Mouse (Mus musculus) brain, adult 2 months (tissue): Measurements from ENCODE around the gene Dlg5.
A peak's percentile ranks its signal among the peaks of the same experiment; 100 is the strongest.

Experiments
- DNase-seq: peaks from one replicate; pipeline ENCODE4 v3.0.0; 2011; ENCODE audit warnings: low read depth, low spot score

Dlg5 gene

GRCm38 (mm10) chr14:24245177-24246081, at the start of gene Dlg5:
Gene Dlg5, minus strand, starts transcription at chr14:24245920.
- DNase-seq = peak; percentile 68

GRCm38 (mm10) chr14:24293631-24294030, 47.9 kb upstream of the Dlg5 start:
- DNase-seq = no peak

GRCm38 (mm10) chr14:24292914-24293313, 47.2 kb upstream of the Dlg5 start, which contains the start of gene E330034G19Rik:
Gene E330034G19Rik, plus strand, starts transcription at chr14:24293214.
- DNase-seq = no peak

- DNase-seq = no peak
Observed at GRCm38 (mm10) chr14:24290726-24291125, 45.0 kb upstream of the Dlg5 start.

GRCm38 (mm10) chr14:24286136-24286535, 40.4 kb upstream of the Dlg5 start:
- DNase-seq = no peak

DNA sequence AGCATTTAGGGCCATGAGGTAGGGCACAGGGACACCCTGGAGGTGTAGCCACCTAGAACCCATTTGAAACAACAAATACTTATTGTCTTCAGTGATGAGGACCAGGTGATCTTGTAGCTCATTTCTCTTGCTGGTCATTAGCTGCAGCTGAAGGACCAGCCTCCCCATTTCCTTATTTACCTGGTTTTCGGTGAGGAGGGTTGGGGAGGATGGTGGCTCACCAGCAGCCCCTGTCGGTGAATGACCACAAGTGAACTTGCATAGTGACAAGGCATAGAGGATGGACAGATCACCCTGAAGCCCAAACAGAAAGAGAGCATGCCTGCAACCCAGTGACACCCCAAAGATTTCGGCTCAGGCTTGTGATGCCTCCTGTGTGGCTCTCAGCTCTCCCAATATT, 36.6 kb upstream of the Dlg5 start:
- no peak for DNase-seq

GRCm38 (mm10) chr14:24281278-24281677, 35.6 kb upstream of the Dlg5 start:
- no peak for DNase-seq

DNA sequence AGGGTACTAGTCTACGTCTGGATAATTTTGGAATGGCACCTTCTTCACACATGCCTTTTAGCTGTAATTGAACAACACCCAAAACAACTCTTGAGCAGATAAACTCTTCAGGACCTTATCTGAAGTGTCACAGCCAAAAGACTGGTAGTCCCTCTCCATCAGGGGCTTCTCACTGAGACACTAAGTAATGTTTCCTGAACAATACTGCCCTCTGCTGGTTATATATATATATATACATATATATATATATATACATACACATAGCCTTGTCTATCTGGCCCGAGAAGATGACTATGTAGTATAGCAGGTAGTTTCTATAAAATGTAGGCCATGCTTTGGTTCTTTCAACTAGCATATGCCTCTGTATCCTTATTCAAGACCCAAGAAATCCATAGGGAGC, 29.8 kb upstream of the Dlg5 start:
- peak; percentile 12 for DNase-seq

DNA sequence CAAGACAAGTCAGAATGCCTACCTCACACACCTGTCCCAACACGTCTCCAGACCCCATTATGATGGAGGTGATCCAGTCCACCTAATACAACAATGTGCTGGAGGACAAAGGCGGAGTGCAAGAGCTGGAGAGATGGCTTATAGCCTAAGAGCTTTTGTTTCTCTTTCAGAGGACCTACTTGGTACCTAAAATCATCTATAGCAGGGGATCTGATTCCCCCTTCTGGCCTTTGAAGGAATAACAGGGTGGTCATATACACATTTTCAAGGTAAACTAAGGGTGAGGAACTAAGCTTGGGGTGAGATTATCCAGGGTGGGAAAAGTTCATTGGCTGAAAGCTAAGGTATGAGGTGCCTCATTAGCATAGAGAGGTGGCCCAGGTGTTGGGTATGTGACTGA, 27.9 kb upstream of the Dlg5 start:
- DNase-seq = peak; percentile 64

GRCm38 (mm10) chr14:24269571-24269970, 23.9 kb upstream of the Dlg5 start:
- DNase-seq = peak; percentile 49

- DNase-seq = peak; percentile 37
Observed at GRCm38 (mm10) chr14:24262915-24263314, 17.2 kb upstream of the Dlg5 start.

- no peak for DNase-seq
Observed at GRCm38 (mm10) chr14:24262382-24262781, 16.7 kb upstream of the Dlg5 start.

- DNase-seq = no peak
Observed at GRCm38 (mm10) chr14:24260391-24260790, 14.7 kb upstream of the Dlg5 start.

DNA sequence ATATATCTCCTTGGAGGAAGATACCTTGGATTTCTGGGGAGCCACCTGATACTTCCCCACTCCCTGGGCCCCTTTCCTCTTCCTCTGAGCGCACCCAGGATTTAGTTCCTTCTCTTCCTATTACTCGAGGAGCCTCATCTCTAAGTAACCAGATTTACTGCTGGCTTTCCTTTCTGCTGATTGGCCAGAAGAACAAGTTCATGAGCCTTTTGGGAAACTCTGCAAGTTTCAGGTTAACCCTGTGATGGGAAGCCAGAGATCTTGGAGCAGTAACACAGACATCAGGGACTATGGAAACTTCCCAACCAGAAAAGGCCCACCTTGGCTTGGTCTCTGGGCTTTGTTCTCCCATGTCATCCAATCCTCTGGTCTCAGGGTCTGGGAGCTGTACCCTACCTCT, 10.2 kb upstream of the Dlg5 start:
- no peak for DNase-seq

GRCm38 (mm10) chr14:24253611-24254202, 8.0 kb upstream of the Dlg5 start:
- no peak for DNase-seq

- DNase-seq = no peak
Observed at GRCm38 (mm10) chr14:24251326-24251725, 5.6 kb upstream of the Dlg5 start.

DNA sequence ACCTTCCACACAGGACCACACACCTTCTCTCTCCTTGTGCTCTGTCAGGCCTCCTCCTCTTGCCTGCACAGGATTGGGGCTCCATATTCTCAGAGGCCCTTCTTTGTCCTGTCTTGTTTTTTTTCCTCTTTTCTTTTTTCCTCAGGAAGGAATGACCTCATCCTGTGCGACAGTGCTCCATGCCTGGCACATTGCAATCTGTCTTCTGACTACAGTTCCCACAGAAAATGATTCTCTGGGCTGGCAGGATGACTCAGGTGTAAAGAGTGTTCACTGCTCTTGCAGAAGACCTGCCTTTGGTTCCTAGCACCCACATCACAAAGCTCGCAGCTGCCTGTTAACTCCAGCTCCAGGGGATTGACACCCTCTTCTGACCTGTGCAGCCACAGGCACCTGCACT, 4.2 kb upstream of the Dlg5 start:
- DNase-seq = peak; percentile 10

DNA sequence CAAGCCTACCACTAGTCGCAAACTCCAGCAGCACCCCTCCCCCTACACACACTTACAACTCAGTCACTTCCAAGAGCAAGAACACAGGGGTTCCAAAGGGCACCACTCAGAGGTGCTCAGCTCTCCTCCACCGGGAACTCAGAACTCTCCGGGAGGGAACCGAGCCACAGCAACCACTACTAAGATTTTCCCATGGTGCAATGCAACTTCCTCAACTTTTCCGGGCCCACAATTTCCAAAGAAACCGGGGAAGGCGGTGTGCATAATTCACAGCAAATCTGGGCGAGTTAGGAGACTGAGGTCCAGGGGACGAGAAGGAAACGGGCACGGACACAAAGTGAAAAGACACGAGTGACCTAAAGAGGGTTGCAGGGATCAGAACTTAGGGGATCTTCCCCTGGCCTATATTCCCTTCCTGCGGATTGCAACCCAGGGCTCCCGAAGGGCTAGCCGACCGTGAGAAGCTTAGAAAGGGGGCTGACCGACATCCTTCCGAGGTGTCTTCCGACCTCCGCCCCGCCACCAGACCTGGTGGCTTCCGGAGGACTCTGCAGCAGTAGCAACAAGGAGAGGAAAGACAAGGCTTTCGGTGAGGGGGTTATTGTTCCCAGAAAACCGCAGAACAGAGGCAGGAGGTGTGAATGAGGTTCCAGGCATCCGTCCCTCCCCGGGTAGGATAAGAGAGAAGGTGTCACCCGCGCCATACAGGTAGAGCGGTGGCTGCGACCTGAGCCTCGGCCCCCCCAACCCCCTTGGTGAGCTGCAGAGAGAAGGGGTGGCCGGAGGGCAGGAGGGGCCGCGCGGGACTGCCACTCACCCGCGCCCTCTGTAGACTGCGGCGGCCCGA, 1.2 kb downstream of the Dlg5 start:
- peak; percentile 51 for DNase-seq

DNA sequence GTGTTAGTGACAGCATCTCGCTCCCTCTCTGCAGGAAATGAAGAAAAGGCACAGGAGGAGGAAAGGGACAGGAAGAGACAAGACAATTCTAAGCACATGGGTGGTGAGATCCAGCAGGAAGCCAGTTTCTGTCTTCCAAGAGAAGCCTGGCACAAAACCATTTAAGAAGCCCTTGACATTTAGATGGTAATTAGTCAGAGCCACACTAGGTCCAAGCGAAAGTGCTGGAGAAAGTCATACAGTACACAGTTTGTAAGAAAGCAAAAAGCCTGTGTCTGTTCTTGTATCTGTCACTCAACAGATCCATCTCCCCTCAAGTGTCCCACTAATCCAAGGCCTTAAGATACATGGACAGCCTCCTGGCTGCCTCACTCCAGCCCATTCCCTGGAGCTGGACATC, 3.7 kb downstream of the Dlg5 start:
- peak; percentile 25 for DNase-seq

GRCm38 (mm10) chr14:24240831-24241230, 4.9 kb downstream of the Dlg5 start:
- no peak for DNase-seq

GRCm38 (mm10) chr14:24239651-24240050, 6.1 kb downstream of the Dlg5 start:
- DNase-seq = no peak

DNA sequence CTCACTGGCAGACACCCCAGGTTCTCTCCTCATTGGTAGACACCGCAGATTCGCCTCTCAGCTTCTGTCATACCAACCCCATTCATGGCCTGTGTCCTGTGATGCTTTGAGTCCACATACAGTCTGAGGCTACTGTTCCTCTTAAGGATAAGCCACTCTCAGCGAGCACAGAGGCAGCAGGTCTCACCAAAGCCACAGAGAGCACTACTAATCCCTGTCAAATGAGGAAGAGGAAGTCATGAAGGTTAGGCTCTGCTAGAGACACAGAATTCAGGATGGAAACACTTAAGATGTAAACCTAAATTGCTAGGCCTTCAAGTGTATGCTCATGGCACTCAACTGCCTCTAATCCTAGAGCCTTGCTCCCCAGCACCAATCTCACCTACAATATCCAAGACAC, 9.8 kb downstream of the Dlg5 start:
- DNase-seq = no peak
